Mouse (Mus musculus): ENCODE results near the gene Atp6v0a4.

- TF ChIP-seq CTCF (IDR thresholded peaks at IDR 0.05; ENCODE audit: borderline replicate concordance, extremely low read depth, insufficient read depth, insufficient read length) (no peak), POLR2A (IDR thresholded peaks at IDR 0.05; ENCODE audit: borderline replicate concordance, extremely low read depth, insufficient read depth, insufficient read length, poor library complexity, severe bottlenecking) (no peak)
Measured at GRCm38 (mm10) chr6:38147301-38147700, 22.9 kb upstream of the Atp6v0a4 start.

Measured in brain, embryonic 14.5 days (tissue).